In genomic region chr17:25677969-25678368, GRCm38 (mm10) we compare ENCODE assay signal across 30 mouse cellular contexts. TPM values are rescaled to one million over a fixed set of nuclear protein-coding genes. Genes with fewer than 3 reads are reported as not detected.
DNase-seq lines count a peak whose midpoint lies in the region; ATAC-seq and TF ChIP-seq lines count a peak whose summit lies in the region.
"Had no signal": no experiment of that assay in that cellular context is flagged by ENCODE, and none has a peak within 500 bp of the region (broad histone marks: within the 10 kb centered on the region; RNA-seq: fewer than 3 reads in every experiment).

No protein-coding gene starts in this region.

- TF ChIP-seq EP300 in liver, postnatal 0 days (IDR thresholded peaks at IDR 0.05; ENCODE audit: low read depth), result no peak
- TF ChIP-seq EP300 in CH12.LX (IDR thresholded peaks at IDR 0.05; ENCODE audit: low read length), result peak; percentile 91

- no peaks in the 10 kb centered on the region for H3K36me3 ChIP-seq in liver, postnatal 0 days (replicated peaks; ENCODE audit: insufficient read depth, low read length)
- H3K36me3 ChIP-seq in CH12.LX (replicated peaks in 1 of 2; ENCODE audit: control insufficient read depth in 1 of 2, insufficient read depth in 1 of 2, low read length in 1 of 2), result no peaks in the 10 kb centered on the region
- H3K36me3 ChIP-seq in embryonic facial prominence, embryonic 13.5 days, result no peaks in the 10 kb centered on the region
- H3K36me3 ChIP-seq in splenic B cell, adult 2 months (ENCODE audit: control insufficient read depth, insufficient read depth, low read length, poor library complexity, severe bottlenecking), result no peaks in the 10 kb centered on the region
- H3K36me3 ChIP-seq: embryonic facial prominence, embryonic 12.5 days; hindbrain, embryonic 15.5 days; liver, embryonic 13.5 days; midbrain, embryonic 12.5 days; neural tube, embryonic 15.5 days had no signal

- TF ChIP-seq RAD21 in CH12.LX (IDR thresholded peaks at IDR 0.05; ENCODE audit: low read depth, low read length), result no peak

- H3K27me3 ChIP-seq in liver, postnatal 0 days (ENCODE audit: insufficient read depth, low read length), result no peaks in the 10 kb centered on the region
- H3K27me3 ChIP-seq in CH12.LX (replicated peaks), result peaks cover 67% of the 10 kb centered on the region
- no peaks in the 10 kb centered on the region for H3K27me3 ChIP-seq in embryonic facial prominence, embryonic 13.5 days
- H3K27me3 ChIP-seq in splenic B cell, adult 2 months (ENCODE audit: control insufficient read depth, insufficient read depth, low read length, poor library complexity, severe bottlenecking), result no peaks in the 10 kb centered on the region
- H3K27me3 ChIP-seq: embryonic facial prominence, embryonic 12.5 days; hindbrain, embryonic 15.5 days; midbrain, embryonic 12.5 days; neural tube, embryonic 15.5 days had no signal

- no peaks in the 10 kb centered on the region for H3K9me3 ChIP-seq in liver, postnatal 0 days (ENCODE audit: low read length)
- H3K9me3 ChIP-seq in CH12.LX (replicated peaks; ENCODE audit: low read length), result peaks cover 18% of the 10 kb centered on the region
- peaks cover 3% of the 10 kb centered on the region; the same call in 1 of the 2 replicates for H3K9me3 ChIP-seq in embryonic facial prominence, embryonic 13.5 days
- H3K9me3 ChIP-seq: embryonic facial prominence, embryonic 12.5 days; hindbrain, embryonic 15.5 days; midbrain, embryonic 12.5 days; neural tube, embryonic 15.5 days had no signal

- no peak overlapping the region for H3K4me2 ChIP-seq in liver, postnatal 0 days (ENCODE audit: low read depth, low read length)
- no peak overlapping the region for H3K4me2 ChIP-seq in CH12.LX (ENCODE audit: insufficient read depth, low read depth, poor library complexity, severe bottlenecking)
- no peak overlapping the region for H3K4me2 ChIP-seq in embryonic facial prominence, embryonic 13.5 days
- H3K4me2 ChIP-seq: embryonic facial prominence, embryonic 12.5 days; hindbrain, embryonic 15.5 days; liver, embryonic 13.5 days; lung, embryonic 14.5 days; midbrain, embryonic 12.5 days; neural tube, embryonic 15.5 days had no signal

- 41% methylated on average over 6 of the region's 6 CpGs for whole genome bisulfite sequencing in liver, postnatal 0 days (ENCODE audit: insufficient replicate concordance)
- WGBS in embryonic facial prominence, embryonic 13.5 days, result 40% methylated on average over 6 of the region's 6 CpGs

- dilution Hi-C loops in CH12.LX (cut with MboI; ENCODE audit: extremely low pct_ligation_motif_present, extremely low pct_unique_long_range_greater_than_20kb, low sequenced_read_pairs), result no loop called here

- no peak for TF ChIP-seq CTCF in liver, postnatal 0 days (IDR thresholded peaks at IDR 0.05; ENCODE audit: low read depth)
- TF ChIP-seq CTCF in CH12.LX (conservative IDR thresholded peaks at IDR 0.05 in 1 of 2, IDR thresholded peaks at IDR 0.05 in 1 of 2; ENCODE audit: low read depth in 2 of 2, low read length in 2 of 2), result no peak

- 0 out of 2 replicates have a peak overlapping the region, but pooled peaks have one; percentile 34 for H3K27ac ChIP-seq in liver, postnatal 0 days (ENCODE audit: low read depth)
- no peak overlapping the region for H3K27ac ChIP-seq in CH12.LX (ENCODE audit: insufficient read depth, low read depth)
- peak overlapping the region; percentile 62 for H3K27ac ChIP-seq in embryonic facial prominence, embryonic 13.5 days
- H3K27ac ChIP-seq: embryonic facial prominence, embryonic 12.5 days; hindbrain, embryonic 15.5 days; kidney, postnatal 0 days; liver, embryonic 13.5 days; midbrain, embryonic 12.5 days; neural tube, embryonic 15.5 days; stomach, postnatal 0 days had no signal

- in situ Hi-C loops in CH12.LX (cut with MboI; ENCODE audit: low pct_ligation_motif_present, low pct_unique_long_range_greater_than_20kb, low sequenced_read_pairs), result no loop called here

- H3K9ac ChIP-seq in liver, postnatal 0 days (replicated peaks), result no peak overlapping the region
- no peak overlapping the region for H3K9ac ChIP-seq in CH12.LX (ENCODE audit: insufficient read depth, low read depth)
- H3K9ac ChIP-seq in embryonic facial prominence, embryonic 13.5 days, result no peak overlapping the region
- H3K9ac ChIP-seq: embryonic facial prominence, embryonic 12.5 days; hindbrain, embryonic 15.5 days; liver, embryonic 13.5 days; lung, embryonic 14.5 days; midbrain, embryonic 12.5 days; neural tube, embryonic 15.5 days had no signal

- peak; percentile 51; the same call in 1 of the 2 replicates for ATAC-seq in liver, postnatal 0 days
- no peak for ATAC-seq in embryonic facial prominence, embryonic 13.5 days (ENCODE audit: insufficient number of reproducible peaks, insufficient read depth, low FRiP score, low TSS enrichment, low read depth)
- ATAC-seq: forebrain, embryonic 14.5 days; Patski had no signal

- H3K4me1 ChIP-seq in liver, postnatal 0 days (ENCODE audit: insufficient read depth), result no peaks in the 10 kb centered on the region
- peaks cover 0 to 10% of the 10 kb centered on the region in 2 experiments; a peak in 3 of 4 replicates for H3K4me1 ChIP-seq in CH12.LX (ENCODE audit: control insufficient read depth in 1 of 2, insufficient read depth in 2 of 2)
- H3K4me1 ChIP-seq in embryonic facial prominence, embryonic 13.5 days, result peaks cover 18% of the 10 kb centered on the region
- H3K4me1 ChIP-seq: embryonic facial prominence, embryonic 12.5 days; hindbrain, embryonic 15.5 days; liver, embryonic 13.5 days had no signal

- H3K79me2 ChIP-seq in CH12.LX (replicated peaks; ENCODE audit: control insufficient read depth, extremely low read depth, insufficient read depth, poor library complexity, severe bottlenecking), result no peaks in the 10 kb centered on the region

- TF ChIP-seq POLR2A in CH12.LX (IDR thresholded peaks at IDR 0.05; ENCODE audit: low read depth, low read length), result no peak

- no peak overlapping the region for H3K4me3 ChIP-seq in liver, postnatal 0 days (ENCODE audit: low read depth, low read length)
- no peak overlapping the region for H3K4me3 ChIP-seq in CH12.LX (replicated peaks in 1 of 3; ENCODE audit: low read depth in 2 of 3, low read length in 2 of 3, poor library complexity in 1 of 3)
- no peak overlapping the region for H3K4me3 ChIP-seq in embryonic facial prominence, embryonic 13.5 days
- H3K4me3 ChIP-seq: embryonic facial prominence, embryonic 12.5 days; hindbrain, embryonic 15.5 days; liver, embryonic 13.5 days; midbrain, embryonic 12.5 days; neural tube, embryonic 15.5 days had no signal

- peak; percentile 41 for DNase-seq in liver, postnatal 0 days
- no peak for DNase-seq in liver
- peak; percentile 68 for DNase-seq in CH12.LX (ENCODE audit: extremely low read depth)
- DNase-seq in splenic B cell, adult 2 months (ENCODE audit: low read depth, low spot score), result peak; percentile 76
- DNase-seq in gastrocnemius, adult 18-20 months (ENCODE audit: low spot score), result no peak
- no peak for DNase-seq in gastrocnemius, postnatal 25 days
- DNase-seq: adrenal gland, postnatal 36 days; cerebellum, adult 9-10 months; gastrocnemius, postnatal 36 days; heart, postnatal 36 days; kidney, adult 2 months; liver, embryonic 13.5 days; lung, embryonic 14.5 days; thymus, adult 2 months had no signal

TF ChIP-seq in CH12.LX, 34 proteins besides CTCF, POLR2A, EP300 and RAD21 (continues in another document):
- no peak for TF ChIP-seq HCFC1 (IDR thresholded peaks at IDR 0.05; ENCODE audit: low read depth, low read length)
- no peak for TF ChIP-seq JUN (IDR thresholded peaks at IDR 0.05; ENCODE audit: insufficient read depth, low read depth, low read length)
- TF ChIP-seq MXI1 (IDR thresholded peaks at IDR 0.05; ENCODE audit: low read depth, low read length), result no peak
- TF ChIP-seq USF2 (conservative IDR thresholded peaks at IDR 0.05; ENCODE audit: low read depth, low read length), result no peak
- TF ChIP-seq TBP (conservative IDR thresholded peaks at IDR 0.05; ENCODE audit: low read depth, low read length), result peak; percentile 66; the same call in 1 of the 2 replicates
- TF ChIP-seq IRF4 (IDR thresholded peaks at IDR 0.05; ENCODE audit: low read depth, low read length), result peak; percentile 93
- no peak for TF ChIP-seq USF1 (IDR thresholded peaks at IDR 0.05; ENCODE audit: low read depth, low read length)
- TF ChIP-seq BHLHE40 (IDR thresholded peaks at IDR 0.05; ENCODE audit: low read depth, low read length), result peak; percentile 100
- no peak for TF ChIP-seq NRF1 (IDR thresholded peaks at IDR 0.05; ENCODE audit: low read depth, low read length)

RNA-seq across cellular contexts. Expression of gene Gng13, which starts 39.0 kb away (rescaled TPM):
- 0.39 TPM in 1 of 2 replicates, not detected in the other for polyA plus RNA-seq in liver, postnatal 0 days (2015; fragmentation: Nextera tagmentation; extraction: Ambion mirVana)
- total RNA-seq in CH12.LX (2012; rRNA removed), result 2.9 and 3.4 TPM in 2 replicates
- not detected in 2 replicates for total RNA-seq in CH12.LX (2014; rRNA removed)
- polyA plus RNA-seq in CH12.LX (2012; ENCODE audit: insufficient read length, low read depth), result 1.3 and 1.9 TPM in 2 replicates
- polyA plus RNA-seq in embryonic facial prominence, embryonic 13.5 days (2015; fragmentation: Nextera tagmentation; extraction: Ambion mirVana), result 5.8 and 10.3 TPM in 2 replicates
- not detected for total RNA-seq in gastrocnemius, adult 18-20 months (2021)
- not detected for total RNA-seq in gastrocnemius, postnatal 25 days (2021)
- total RNA-seq: gastrocnemius, postnatal 36 days; megakaryocyte, adult 5-6 weeks had no signal
- polyA plus RNA-seq: kidney, adult 2 months; Patski; urinary bladder, adult 2 months had no signal

RNA-seq across cellular contexts. Expression of gene Chtf18, which starts 49.2 kb away (rescaled TPM):
- polyA plus RNA-seq in liver, postnatal 0 days (2015; fragmentation: Nextera tagmentation; extraction: Ambion mirVana), result 7.4 TPM in 2 replicates
- total RNA-seq in CH12.LX (2012; rRNA removed), result 24.8 and 34.5 TPM in 2 replicates
- total RNA-seq in CH12.LX (2014; rRNA removed), result 11.9 and 14.5 TPM in 2 replicates
- polyA plus RNA-seq in CH12.LX (2012; ENCODE audit: insufficient read length, low read depth), result 38.2 and 49.9 TPM in 2 replicates
- 31.6 and 35.9 TPM in 2 replicates for polyA plus RNA-seq in embryonic facial prominence, embryonic 13.5 days (2015; fragmentation: Nextera tagmentation; extraction: Ambion mirVana)
- 1 to 10 TPM in 1 of 2 experiments, under 1 TPM in 1; 0.47 to 1.1 TPM for total RNA-seq in gastrocnemius, adult 18-20 months (2021)
- 1 to 10 TPM in 1 of 2 experiments, under 1 TPM in 1; 0.33 to 1.2 TPM for total RNA-seq in gastrocnemius, postnatal 25 days (2021)

RNA-seq across cellular contexts. Expression of gene Rpusd1, which starts 49.5 kb away (rescaled TPM):
- polyA plus RNA-seq in liver, postnatal 0 days (2015; fragmentation: Nextera tagmentation; extraction: Ambion mirVana), result 3.8 and 3.9 TPM in 2 replicates
- total RNA-seq in CH12.LX (2012; rRNA removed), result 5.8 and 7.2 TPM in 2 replicates
- total RNA-seq in CH12.LX (2014; rRNA removed), result 4.4 and 5.6 TPM in 2 replicates
- polyA plus RNA-seq in CH12.LX (2012; ENCODE audit: insufficient read length, low read depth), result 11.7 and 13.8 TPM in 2 replicates
- polyA plus RNA-seq in embryonic facial prominence, embryonic 13.5 days (2015; fragmentation: Nextera tagmentation; extraction: Ambion mirVana), result 28.0 and 28.9 TPM in 2 replicates
- total RNA-seq in gastrocnemius, adult 18-20 months (2021), result 1 to 10 TPM; 3.5 to 4.2 TPM
- total RNA-seq in gastrocnemius, postnatal 25 days (2021), result 1 to 10 TPM; 2.9 to 3.9 TPM

RNA-seq across cellular contexts. Expression of gene Mslnl, which starts 57.9 kb away (rescaled TPM):
- polyA plus RNA-seq in liver, postnatal 0 days (2015; fragmentation: Nextera tagmentation; extraction: Ambion mirVana), result not detected in 2 replicates
- total RNA-seq in CH12.LX (2012; rRNA removed), result not detected in 2 replicates
- not detected in 2 replicates for total RNA-seq in CH12.LX (2014; rRNA removed)
- not detected in 2 replicates for polyA plus RNA-seq in CH12.LX (2012; ENCODE audit: insufficient read length, low read depth)
- polyA plus RNA-seq in embryonic facial prominence, embryonic 13.5 days (2015; fragmentation: Nextera tagmentation; extraction: Ambion mirVana), result 0.83 TPM in 1 of 2 replicates, not detected in the other
- not detected for total RNA-seq in gastrocnemius, adult 18-20 months (2021)
- total RNA-seq in gastrocnemius, postnatal 25 days (2021), result not detected
- total RNA-seq: adrenal gland, adult 18-20 months; adrenal gland, postnatal 36 days; gastrocnemius, postnatal 36 days; heart, adult 8-10 months; heart, postnatal 36 days had no signal
- polyA plus RNA-seq: forebrain, embryonic 14.5 days; heart, embryonic 14.5 days; hindbrain, embryonic 15.5 days; intestine, embryonic 14.5 days; kidney, adult 2 months; kidney, postnatal 0 days; limb, embryonic 11.5 days; liver, embryonic 13.5 days; midbrain, embryonic 12.5 days; neural tube, embryonic 15.5 days; Patski had no signal

Comparison
In these comparisons a context has a peak if more than half of its experiments do, and no peak if none do; other contexts are left out.
1. DNase-seq: peak in liver, postnatal 0 days (single experiment), CH12.LX (single experiment) and splenic B cell, adult 2 months (single experiment); none in liver (single experiment), gastrocnemius, adult 18-20 months (single experiment) and gastrocnemius, postnatal 25 days (single experiment).
2. RNA of gene Chtf18, which starts 49.2 kb away (total RNA-seq): 11.9 to 34.5 TPM in CH12.LX; 0.33 to 1.2 TPM in gastrocnemius, postnatal 25 days and 0.47 to 1.1 TPM in gastrocnemius, adult 18-20 months; every median in the first group is over 4 times any median in the second.